Mouse (Mus musculus): ENCODE results near the gene Gast. TPM values are rescaled to one million over a fixed set of nuclear protein-coding genes. Genes with fewer than 3 reads are reported as not detected.

Gast gene
- total and polyA plus RNA-seq, 3 experiments: not detected

- no peak overlapping the region for H3K27ac ChIP-seq (ENCODE audit: insufficient read depth, low read depth)
- in situ Hi-C loops (cut with MboI; ENCODE audit: low pct_ligation_motif_present, low pct_unique_long_range_greater_than_20kb, low sequenced_read_pairs): no loop called here
- dilution Hi-C loops (cut with MboI; ENCODE audit: extremely low pct_ligation_motif_present, extremely low pct_unique_long_range_greater_than_20kb, low sequenced_read_pairs): no loop called here
These were observed 11.5 kb upstream of the Gast start for GRCm38 (mm10) chr11:100322591-100323258.

DNA sequence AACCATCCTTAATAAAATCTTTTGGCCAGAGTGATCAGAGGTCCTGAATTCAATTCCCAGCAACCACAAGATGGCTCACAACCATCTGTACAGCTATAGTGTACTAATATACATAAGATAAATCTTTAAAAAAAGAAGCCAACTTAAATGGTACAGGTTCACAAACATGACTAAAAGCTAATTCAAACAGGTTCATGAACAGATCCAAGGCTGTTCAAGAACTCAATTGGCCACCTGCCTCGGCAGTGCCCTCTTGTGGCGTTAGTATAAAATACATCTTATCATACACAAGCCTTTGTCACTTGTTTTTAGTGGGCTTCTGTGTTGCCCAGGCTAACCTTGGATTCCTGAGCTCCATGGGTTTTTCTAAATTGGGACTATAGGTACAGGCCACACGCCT, 10.6 kb upstream of the Gast start:
- Histone ChIP-seq H3K36me3 (replicated peaks in 1 of 2; ENCODE audit: control insufficient read depth in 1 of 2, insufficient read depth in 1 of 2, low read length in 1 of 2) (peaks cover 20 to 23% of the 10 kb centered on the region in 2 experiments), H3K4me3 (replicated peaks in 1 of 3; ENCODE audit: low read depth in 2 of 3, low read length in 2 of 3, poor library complexity in 1 of 3) (no peak overlapping the region), H3K9me3 (replicated peaks; ENCODE audit: low read length) (no peaks in the 10 kb centered on the region), H3K9ac (ENCODE audit: insufficient read depth, low read depth) (no peak overlapping the region), H3K79me2 (replicated peaks; ENCODE audit: control insufficient read depth, extremely low read depth, insufficient read depth, poor library complexity, severe bottlenecking) (peaks cover 19% of the 10 kb centered on the region), H3K4me1 (ENCODE audit: control insufficient read depth in 1 of 2, insufficient read depth in 2 of 2) (peaks cover 2 to 19% of the 10 kb centered on the region in 2 experiments; a peak in 2 of 4 replicates), H3K27ac (ENCODE audit: insufficient read depth, low read depth) (no peak overlapping the region), H3K27me3 (replicated peaks) (no peaks in the 10 kb centered on the region), H3K4me2 (ENCODE audit: insufficient read depth, low read depth, poor library complexity, severe bottlenecking) (no peak overlapping the region)
- dilution Hi-C loops (cut with MboI; ENCODE audit: extremely low pct_ligation_motif_present, extremely low pct_unique_long_range_greater_than_20kb, low sequenced_read_pairs) (no loop called here), in situ Hi-C loops (cut with MboI; ENCODE audit: low pct_ligation_motif_present, low pct_unique_long_range_greater_than_20kb, low sequenced_read_pairs) (no loop called here)
- DNase-seq (ENCODE audit: extremely low read depth): peak; percentile 92
- TF ChIP-seq JUN (IDR thresholded peaks at IDR 0.05; ENCODE audit: insufficient read depth, low read depth, low read length) (0 out of 2 replicates have a peak, but pooled peaks have one; percentile 10), EP300 (IDR thresholded peaks at IDR 0.05; ENCODE audit: low read length) (no peak), MXI1 (IDR thresholded peaks at IDR 0.05; ENCODE audit: low read depth, low read length) (no peak), ETS1 (conservative IDR thresholded peaks at IDR 0.05; ENCODE audit: low read depth, low read length) (no peak), SMC3 (IDR thresholded peaks at IDR 0.05; ENCODE audit: low read depth, low read length) (peak; percentile 42), SIN3A (IDR thresholded peaks at IDR 0.05; ENCODE audit: low read length) (no peak), NRF1 (IDR thresholded peaks at IDR 0.05; ENCODE audit: low read depth, low read length) (no peak), TBP (conservative IDR thresholded peaks at IDR 0.05; ENCODE audit: low read depth, low read length) (no peak), MEF2A (IDR thresholded peaks at IDR 0.05; ENCODE audit: borderline replicate concordance, low read depth, low read length) (0 out of 2 replicates have a peak, but pooled peaks have one; percentile 47), UBTF (IDR thresholded peaks at IDR 0.05; ENCODE audit: low read depth, low read length) (no peak), RCOR1 (conservative IDR thresholded peaks at IDR 0.05; ENCODE audit: low read depth, low read length) (no peak), POLR2AphosphoS2 (IDR thresholded peaks at IDR 0.05; ENCODE audit: low read depth, low read length) (no peak; the same call in 1 of the 2 replicates), ZC3H11A (IDR thresholded peaks at IDR 0.05; ENCODE audit: low read depth, low read length) (no peak), MAX (IDR thresholded peaks at IDR 0.05; ENCODE audit: low read length) (peak; percentile 51; the same call in 1 of the 2 replicates), HCFC1 (IDR thresholded peaks at IDR 0.05; ENCODE audit: low read depth, low read length) (no peak), ELF1 (IDR thresholded peaks at IDR 0.05; ENCODE audit: low read depth, low read length) (no peak), CTCF (conservative IDR thresholded peaks at IDR 0.05 in 1 of 2, IDR thresholded peaks at IDR 0.05 in 1 of 2; ENCODE audit: low read depth in 2 of 2, low read length in 2 of 2) (peak; percentile 78 to 83), ZKSCAN1 (IDR thresholded peaks at IDR 0.05; ENCODE audit: borderline replicate concordance, low read depth, low read length) (no peak), ZMIZ1 (IDR thresholded peaks at IDR 0.05; ENCODE audit: low read depth, low read length) (peak; percentile 66; the same call in 1 of the 2 replicates), MYC (IDR thresholded peaks at IDR 0.05; ENCODE audit: low read depth, low read length) (peak; percentile 76), MAFK (IDR thresholded peaks at IDR 0.05; ENCODE audit: insufficient replicate concordance, low read length) (no peak), ZNF384 (IDR thresholded peaks at IDR 0.05; ENCODE audit: low read depth, low read length) (0 out of 2 replicates have a peak, but pooled peaks have one; percentile 17), TCF12 (IDR thresholded peaks at IDR 0.05; ENCODE audit: low read depth, low read length) (no peak), IRF4 (IDR thresholded peaks at IDR 0.05; ENCODE audit: low read depth, low read length) (no peak), POLR2A (IDR thresholded peaks at IDR 0.05; ENCODE audit: low read depth, low read length) (peak; percentile 48), CHD2 (IDR thresholded peaks at IDR 0.05; ENCODE audit: low read length) (0 out of 2 replicates have a peak, but pooled peaks have one; percentile 34)

More at GRCm38 (mm10) chr11:100322591-100323258, 11.5 kb upstream of the Gast start:
- H3K9ac ChIP-seq (ENCODE audit: insufficient read depth, low read depth): no peak overlapping the region; the same call in 1 of the 2 replicates
- peak overlapping the region; percentile 64; the same call in 1 of the 2 replicates for H3K4me2 ChIP-seq (ENCODE audit: insufficient read depth, low read depth, poor library complexity, severe bottlenecking)
- peak overlapping the region in 1 of 3 experiments; percentile 39 for H3K4me3 ChIP-seq (replicated peaks in 1 of 3; ENCODE audit: low read depth in 2 of 3, low read length in 2 of 3, poor library complexity in 1 of 3)
- H3K36me3 ChIP-seq (replicated peaks in 1 of 2; ENCODE audit: control insufficient read depth in 1 of 2, insufficient read depth in 1 of 2, low read length in 1 of 2): peaks cover 20 to 23% of the 10 kb centered on the region in 2 experiments
- H3K4me1 ChIP-seq (ENCODE audit: control insufficient read depth in 1 of 2, insufficient read depth in 2 of 2): peaks cover 2 to 19% of the 10 kb centered on the region in 2 experiments; a peak in 2 of 4 replicates
- H3K79me2 ChIP-seq (replicated peaks; ENCODE audit: control insufficient read depth, extremely low read depth, insufficient read depth, poor library complexity, severe bottlenecking): peaks cover 19% of the 10 kb centered on the region
- TF ChIP-seq SIN3A (IDR thresholded peaks at IDR 0.05; ENCODE audit: low read length) (no peak), TBP (conservative IDR thresholded peaks at IDR 0.05; ENCODE audit: low read depth, low read length) (no peak), POLR2A (IDR thresholded peaks at IDR 0.05; ENCODE audit: low read depth, low read length) (peak; percentile 20; the same call in 1 of the 2 replicates), ZNF384 (IDR thresholded peaks at IDR 0.05; ENCODE audit: low read depth, low read length) (peak; percentile 82), ZMIZ1 (IDR thresholded peaks at IDR 0.05; ENCODE audit: low read depth, low read length) (peak; percentile 80), ELF1 (IDR thresholded peaks at IDR 0.05; ENCODE audit: low read depth, low read length) (peak; percentile 38; the same call in 1 of the 2 replicates), CHD2 (IDR thresholded peaks at IDR 0.05; ENCODE audit: low read length) (peak; percentile 70; the same call in 1 of the 2 replicates), USF2 (conservative IDR thresholded peaks at IDR 0.05; ENCODE audit: low read depth, low read length) (no peak; the same call in 1 of the 2 replicates), MAZ (IDR thresholded peaks at IDR 0.05; ENCODE audit: low read depth, low read length) (peak; percentile 66; the same call in 1 of the 2 replicates), UBTF (IDR thresholded peaks at IDR 0.05; ENCODE audit: low read depth, low read length) (no peak), POLR2AphosphoS2 (IDR thresholded peaks at IDR 0.05; ENCODE audit: low read depth, low read length) (peak; percentile 85), EP300 (IDR thresholded peaks at IDR 0.05; ENCODE audit: low read length) (0 out of 2 replicates have a peak, but pooled peaks have one; percentile 12), TCF12 (IDR thresholded peaks at IDR 0.05; ENCODE audit: low read depth, low read length) (no peak), KAT2A (IDR thresholded peaks at IDR 0.05; ENCODE audit: insufficient replicate concordance, low read length) (no peak)
- no peaks in the 10 kb centered on the region for H3K27me3 ChIP-seq (replicated peaks)
- no peak for DNase-seq (ENCODE audit: extremely low read depth)
- no peaks in the 10 kb centered on the region for H3K9me3 ChIP-seq (replicated peaks; ENCODE audit: low read length)

All from CH12.LX (cell line).